Mouse (Mus musculus): ENCODE measurements around the gene Tmem216.

- TF ChIP-seq CTCF (IDR thresholded peaks at IDR 0.05; ENCODE audit: low read depth) (no peak), EP300 (optimal IDR thresholded peaks at IDR 0.05) (no peak)
Measured at GRCm38 (mm10) chr19:10496976-10497375, 59.1 kb downstream of the Tmem216 start.
